22 mouse cellular contexts compared by ENCODE assay signal in genomic region chr2:58516920-58517319, GRCm38 (mm10). TPM values are rescaled to one million over a fixed set of nuclear protein-coding genes. Genes with fewer than 3 reads are reported as not detected.
A peak's percentile ranks its signal among the peaks of the same experiment; 100 is the strongest.
DNase-seq lines count a peak whose midpoint lies in the region; ATAC-seq and TF ChIP-seq lines count a peak whose summit lies in the region.
"Had no signal": no experiment of that assay in that cellular context is flagged by ENCODE, and none has a peak within 500 bp of the region (broad histone marks: within the 10 kb centered on the region; RNA-seq: fewer than 3 reads in every experiment).

No protein-coding gene starts in this region.

- no peak for ATAC-seq in intestine, embryonic 14.5 days (replicated peaks; ENCODE audit: low FRiP score, low TSS enrichment, low read depth)
- ATAC-seq in intestine, embryonic 15.5 days = no peak
- no peak for ATAC-seq in liver, embryonic 12.5 days
- ATAC-seq in liver, postnatal 0 days = no peak
- ATAC-seq in embryonic facial prominence, embryonic 15.5 days (ENCODE audit: insufficient number of reproducible peaks, low FRiP score, low TSS enrichment, low read depth) = no peak
- no peak for ATAC-seq in hindbrain, embryonic 11.5 days (ENCODE audit: low FRiP score)
- ATAC-seq: intestine, embryonic 16.5 days had no signal

- H3K4me2 ChIP-seq in intestine, embryonic 14.5 days (ENCODE audit: low read length) = no peak overlapping the region
- no peak overlapping the region for H3K4me2 ChIP-seq in intestine, embryonic 15.5 days (replicated peaks)
- H3K4me2 ChIP-seq in liver, embryonic 12.5 days = no peak overlapping the region
- H3K4me2 ChIP-seq in liver, postnatal 0 days (ENCODE audit: low read depth, low read length) = no peak overlapping the region
- no peak overlapping the region for H3K4me2 ChIP-seq in embryonic facial prominence, embryonic 15.5 days (replicated peaks)
- H3K4me2 ChIP-seq in hindbrain, embryonic 11.5 days (replicated peaks; ENCODE audit: low read depth, low read length) = no peak overlapping the region
- H3K4me2 ChIP-seq: hindbrain, embryonic 12.5 days; midbrain, embryonic 12.5 days had no signal

- 57% methylated on average over 6 of the region's 6 CpGs for WGBS in intestine, embryonic 14.5 days
- 52% methylated on average over 6 of the region's 6 CpGs for WGBS in intestine, embryonic 15.5 days
- 54% methylated on average over 6 of the region's 6 CpGs for WGBS in liver, embryonic 12.5 days (ENCODE audit: insufficient replicate concordance)
- WGBS in liver, postnatal 0 days (ENCODE audit: insufficient replicate concordance) = 54% methylated on average over 6 of the region's 6 CpGs
- WGBS in embryonic facial prominence, embryonic 15.5 days = 39% methylated on average over 6 of the region's 6 CpGs
- 81% methylated on average over 6 of the region's 6 CpGs for WGBS in hindbrain, embryonic 11.5 days

- no peak for TF ChIP-seq EP300 in liver, postnatal 0 days (IDR thresholded peaks at IDR 0.05; ENCODE audit: low read depth)

- H3K4me1 ChIP-seq in intestine, embryonic 14.5 days (replicated peaks; ENCODE audit: control insufficient read depth, insufficient read depth, low read length) = peaks cover 13% of the 10 kb centered on the region; the same call in 1 of the 2 replicates
- H3K4me1 ChIP-seq in intestine, embryonic 15.5 days (replicated peaks) = peaks cover 14% of the 10 kb centered on the region; the same call in 1 of the 2 replicates
- H3K4me1 ChIP-seq in liver, embryonic 12.5 days = peaks cover 23% of the 10 kb centered on the region; the same call in 1 of the 2 replicates
- H3K4me1 ChIP-seq in liver, postnatal 0 days (ENCODE audit: insufficient read depth) = peaks cover 4% of the 10 kb centered on the region; the same call in 1 of the 2 replicates
- H3K4me1 ChIP-seq in embryonic facial prominence, embryonic 15.5 days = peaks cover 36% of the 10 kb centered on the region
- H3K4me1 ChIP-seq in hindbrain, embryonic 11.5 days (replicated peaks; ENCODE audit: control insufficient read depth, insufficient read depth, low read length) = no peaks in the 10 kb centered on the region
- H3K4me1 ChIP-seq: midbrain, embryonic 12.5 days had no signal

- H3K36me3 ChIP-seq in intestine, embryonic 14.5 days (ENCODE audit: control insufficient read depth, insufficient read depth, low read length) = no peaks in the 10 kb centered on the region
- H3K36me3 ChIP-seq in intestine, embryonic 15.5 days = no peaks in the 10 kb centered on the region
- no peaks in the 10 kb centered on the region for H3K36me3 ChIP-seq in liver, embryonic 12.5 days
- H3K36me3 ChIP-seq in liver, postnatal 0 days (replicated peaks; ENCODE audit: insufficient read depth, low read length) = no peaks in the 10 kb centered on the region
- H3K36me3 ChIP-seq in embryonic facial prominence, embryonic 15.5 days = no peaks in the 10 kb centered on the region
- no peaks in the 10 kb centered on the region for H3K36me3 ChIP-seq in hindbrain, embryonic 11.5 days (ENCODE audit: control insufficient read depth, insufficient read depth, low read length)
- H3K36me3 ChIP-seq: hindbrain, embryonic 12.5 days; midbrain, embryonic 12.5 days had no signal

- peak overlapping the region; percentile 28; the same call in 1 of the 2 replicates for H3K27ac ChIP-seq in gastrocnemius, adult 2 months
- 0 out of 2 replicates have a peak overlapping the region, but pooled peaks have one; percentile 8 for H3K27ac ChIP-seq in intestine, embryonic 14.5 days (ENCODE audit: low read depth)
- H3K27ac ChIP-seq in intestine, embryonic 15.5 days = no peak overlapping the region
- H3K27ac ChIP-seq in liver, embryonic 12.5 days = 0 out of 2 replicates have a peak overlapping the region, but pooled peaks have one; percentile 54
- H3K27ac ChIP-seq in liver, postnatal 0 days (ENCODE audit: low read depth) = no peak overlapping the region
- H3K27ac ChIP-seq in embryonic facial prominence, embryonic 15.5 days (replicated peaks) = peak overlapping the region; percentile 77
- no peak overlapping the region for H3K27ac ChIP-seq in hindbrain, embryonic 11.5 days (ENCODE audit: low read depth, low read length)
- H3K27ac ChIP-seq: hindbrain, embryonic 12.5 days; macrophage; midbrain, embryonic 12.5 days had no signal

- no peak for DNase-seq in gastrocnemius, adult 2 months
- DNase-seq in gastrocnemius, postnatal 4 days (ENCODE audit: low spot score in 2 of 2) = no peak
- DNase-seq in intestine, embryonic 14.5 days (ENCODE audit: low spot score) = no peak
- no peak for DNase-seq in liver, postnatal 0 days
- no peak for DNase-seq in hindbrain, embryonic 11.5 days (ENCODE audit: low spot score)
- DNase-seq: adrenal gland, postnatal 14 days; cerebellum, adult 8-10 months; forebrain, postnatal 0 days; spleen, adult 18-20 months; thymus, postnatal 36 days had no signal

- no peak overlapping the region for H3K4me3 ChIP-seq in gastrocnemius, adult 2 months
- no peak overlapping the region for H3K4me3 ChIP-seq in intestine, embryonic 14.5 days (ENCODE audit: low read depth, low read length)
- no peak overlapping the region for H3K4me3 ChIP-seq in intestine, embryonic 15.5 days (replicated peaks)
- H3K4me3 ChIP-seq in liver, embryonic 12.5 days = no peak overlapping the region
- no peak overlapping the region for H3K4me3 ChIP-seq in liver, postnatal 0 days (ENCODE audit: low read depth, low read length)
- H3K4me3 ChIP-seq in embryonic facial prominence, embryonic 15.5 days (replicated peaks) = no peak overlapping the region
- no peak overlapping the region for H3K4me3 ChIP-seq in hindbrain, embryonic 11.5 days (ENCODE audit: low read depth, low read length)
- H3K4me3 ChIP-seq: erythroblast, embryonic 14.5 days; hindbrain, embryonic 12.5 days; midbrain, embryonic 12.5 days had no signal

- TF ChIP-seq CTCF in gastrocnemius, adult 2 months (IDR thresholded peaks at IDR 0.05) = no peak
- no peak for TF ChIP-seq CTCF in liver, postnatal 0 days (IDR thresholded peaks at IDR 0.05; ENCODE audit: low read depth)

- H3K9ac ChIP-seq in intestine, embryonic 14.5 days (ENCODE audit: low read length) = no peak overlapping the region
- H3K9ac ChIP-seq in intestine, embryonic 15.5 days = no peak overlapping the region
- H3K9ac ChIP-seq in liver, embryonic 12.5 days = no peak overlapping the region
- no peak overlapping the region for H3K9ac ChIP-seq in liver, postnatal 0 days (replicated peaks)
- no peak overlapping the region for H3K9ac ChIP-seq in embryonic facial prominence, embryonic 15.5 days
- H3K9ac ChIP-seq in hindbrain, embryonic 11.5 days (ENCODE audit: low read depth, low read length) = no peak overlapping the region
- H3K9ac ChIP-seq: forebrain, postnatal 0 days; hindbrain, embryonic 12.5 days; midbrain, embryonic 12.5 days had no signal

- intact Hi-C loops in gastrocnemius, adult 2 months (cut with DNase I) = no loop called here

- H3K27me3 ChIP-seq in intestine, embryonic 14.5 days (replicated peaks; ENCODE audit: control insufficient read depth, insufficient read depth, low read length) = no peaks in the 10 kb centered on the region
- no peaks in the 10 kb centered on the region for H3K27me3 ChIP-seq in intestine, embryonic 15.5 days (replicated peaks)
- no peaks in the 10 kb centered on the region for H3K27me3 ChIP-seq in liver, embryonic 12.5 days (replicated peaks)
- no peaks in the 10 kb centered on the region for H3K27me3 ChIP-seq in liver, postnatal 0 days (ENCODE audit: insufficient read depth, low read length)
- no peaks in the 10 kb centered on the region for H3K27me3 ChIP-seq in embryonic facial prominence, embryonic 15.5 days
- H3K27me3 ChIP-seq in hindbrain, embryonic 11.5 days (ENCODE audit: control insufficient read depth, insufficient read depth, low read length) = no peaks in the 10 kb centered on the region
- H3K27me3 ChIP-seq: hindbrain, embryonic 12.5 days; midbrain, embryonic 12.5 days had no signal

- H3K9me3 ChIP-seq in intestine, embryonic 14.5 days (ENCODE audit: control insufficient read depth, low read length) = no peaks in the 10 kb centered on the region
- no peaks in the 10 kb centered on the region for H3K9me3 ChIP-seq in intestine, embryonic 15.5 days
- no peaks in the 10 kb centered on the region for H3K9me3 ChIP-seq in liver, embryonic 12.5 days (replicated peaks)
- H3K9me3 ChIP-seq in liver, postnatal 0 days (ENCODE audit: low read length) = no peaks in the 10 kb centered on the region
- H3K9me3 ChIP-seq in embryonic facial prominence, embryonic 15.5 days (replicated peaks) = no peaks in the 10 kb centered on the region
- H3K9me3 ChIP-seq in hindbrain, embryonic 11.5 days (ENCODE audit: control insufficient read depth, low read length) = no peaks in the 10 kb centered on the region
- H3K9me3 ChIP-seq: hindbrain, embryonic 12.5 days; midbrain, embryonic 12.5 days had no signal

RNA-seq across cellular contexts. Expression of gene Gm17409, which starts 47.0 kb away (rescaled TPM):
- total RNA-seq in gastrocnemius, adult 2 months (2021) = not detected
- total RNA-seq in gastrocnemius, postnatal 4 days (2021) = not detected
- 0.19 TPM in 1 of 2 replicates, not detected in the other for polyA plus RNA-seq in intestine, embryonic 14.5 days (2014; fragmentation: Nextera tagmentation; extraction: Ambion mirVana)
- not detected in 2 replicates for polyA plus RNA-seq in intestine, embryonic 15.5 days (2015; fragmentation: Nextera tagmentation; extraction: Ambion mirVana)
- polyA plus RNA-seq in liver, embryonic 12.5 days (2016; fragmentation: Nextera tagmentation; extraction: Ambion mirVana) = 0.18 TPM in 1 of 2 replicates, not detected in the other
- not detected in 2 replicates for polyA plus RNA-seq in liver, postnatal 0 days (2015; fragmentation: Nextera tagmentation; extraction: Ambion mirVana)
- not detected in 2 replicates for polyA plus RNA-seq in embryonic facial prominence, embryonic 15.5 days (2015; fragmentation: Nextera tagmentation; extraction: Ambion mirVana)
- polyA plus RNA-seq in hindbrain, embryonic 11.5 days (2014; fragmentation: Nextera tagmentation; extraction: Ambion mirVana) = 0.15 TPM in 1 of 2 replicates, not detected in the other
- total RNA-seq: adrenal gland, postnatal 14 days; forebrain, postnatal 0 days; gastrocnemius, adult 8-10 months; left cerebral cortex, adult 8-10 months had no signal
- polyA plus RNA-seq: cortical plate, adult 2 months; erythroblast, embryonic 14.5 days; forebrain, postnatal 0 days; hindbrain, embryonic 12.5 days; limb, embryonic 14.5 days; macrophage; midbrain, embryonic 12.5 days had no signal

RNA-seq across cellular contexts. Expression of gene Acvr1, which starts 50.0 kb away (rescaled TPM):
- 10 to 100 TPM; 17.6 to 23.2 TPM for total RNA-seq in gastrocnemius, adult 2 months (2021)
- total RNA-seq in gastrocnemius, postnatal 4 days (2021) = 10 to 100 TPM; 37.6 to 43.2 TPM
- polyA plus RNA-seq in intestine, embryonic 14.5 days (2014; fragmentation: Nextera tagmentation; extraction: Ambion mirVana) = 8.0 and 8.2 TPM in 2 replicates
- 4.9 and 5.2 TPM in 2 replicates for polyA plus RNA-seq in intestine, embryonic 15.5 days (2015; fragmentation: Nextera tagmentation; extraction: Ambion mirVana)
- polyA plus RNA-seq in liver, embryonic 12.5 days (2016; fragmentation: Nextera tagmentation; extraction: Ambion mirVana) = 3.4 and 3.8 TPM in 2 replicates
- 2.7 and 2.8 TPM in 2 replicates for polyA plus RNA-seq in liver, postnatal 0 days (2015; fragmentation: Nextera tagmentation; extraction: Ambion mirVana)
- 9.2 and 10.4 TPM in 2 replicates for polyA plus RNA-seq in embryonic facial prominence, embryonic 15.5 days (2015; fragmentation: Nextera tagmentation; extraction: Ambion mirVana)
- polyA plus RNA-seq in hindbrain, embryonic 11.5 days (2014; fragmentation: Nextera tagmentation; extraction: Ambion mirVana) = 5.8 and 6.0 TPM in 2 replicates
- polyA plus RNA-seq: erythroblast, embryonic 14.5 days had no signal

RNA-seq across cellular contexts. Expression of gene Upp2, which starts 50.2 kb away (rescaled TPM):
- total RNA-seq in gastrocnemius, adult 2 months (2021) = 1 to 10 TPM; 2.0 to 2.4 TPM
- 1 to 10 TPM; 2.3 to 3.0 TPM for total RNA-seq in gastrocnemius, postnatal 4 days (2021)
- 9.0 and 9.1 TPM in 2 replicates for polyA plus RNA-seq in intestine, embryonic 14.5 days (2014; fragmentation: Nextera tagmentation; extraction: Ambion mirVana)
- polyA plus RNA-seq in intestine, embryonic 15.5 days (2015; fragmentation: Nextera tagmentation; extraction: Ambion mirVana) = 5.2 and 5.5 TPM in 2 replicates
- 1.8 and 2.6 TPM in 2 replicates for polyA plus RNA-seq in liver, embryonic 12.5 days (2016; fragmentation: Nextera tagmentation; extraction: Ambion mirVana)
- 45.7 and 55.8 TPM in 2 replicates for polyA plus RNA-seq in liver, postnatal 0 days (2015; fragmentation: Nextera tagmentation; extraction: Ambion mirVana)
- 10.3 and 11.0 TPM in 2 replicates for polyA plus RNA-seq in embryonic facial prominence, embryonic 15.5 days (2015; fragmentation: Nextera tagmentation; extraction: Ambion mirVana)
- polyA plus RNA-seq in hindbrain, embryonic 11.5 days (2014; fragmentation: Nextera tagmentation; extraction: Ambion mirVana) = 5.9 and 6.3 TPM in 2 replicates
- polyA plus RNA-seq: erythroblast, embryonic 14.5 days had no signal

Comparison
In these comparisons a context has a peak if more than half of its experiments do, and no peak if none do; other contexts are left out.
1. H3K27ac ChIP-seq: peak in gastrocnemius, adult 2 months (single experiment), intestine, embryonic 14.5 days (single experiment), liver, embryonic 12.5 days (single experiment) and embryonic facial prominence, embryonic 15.5 days (single experiment); none in intestine, embryonic 15.5 days (single experiment), liver, postnatal 0 days (single experiment) and hindbrain, embryonic 11.5 days (single experiment).